7 mouse cellular contexts compared by ENCODE assay signal in the genomic region with DNA sequence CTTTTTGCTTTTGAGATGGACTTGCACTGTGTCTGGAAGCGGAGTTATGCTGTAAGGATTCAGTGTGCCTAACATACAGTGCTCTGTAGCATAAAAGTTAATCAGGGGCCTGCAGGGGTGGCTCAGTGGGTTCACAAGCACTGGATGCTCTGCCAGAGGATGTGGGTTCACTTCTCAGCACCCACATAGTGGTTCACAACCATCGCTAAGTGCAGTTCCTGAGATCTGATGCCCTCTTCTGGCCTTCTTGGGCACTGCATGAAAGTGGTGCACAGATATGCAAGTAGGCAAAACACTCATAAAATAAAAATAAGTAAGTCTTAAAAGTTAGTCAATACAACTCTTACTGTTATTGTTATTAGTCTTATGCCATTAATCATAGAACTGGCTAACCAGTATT. TPM values are rescaled to one million over a fixed set of nuclear protein-coding genes. Genes with fewer than 3 reads are reported as not detected.
A peak's percentile ranks its signal among the peaks of the same experiment; 100 is the strongest.
DNase-seq lines count a peak whose midpoint lies in the region; ATAC-seq and TF ChIP-seq lines count a peak whose summit lies in the region.

No protein-coding gene starts in this region.

- H3K36me3 ChIP-seq in intestine, postnatal 0 days (ENCODE audit: control insufficient read depth, insufficient read depth), result peaks cover 62% of the 10 kb centered on the region
- peaks cover 13% of the 10 kb centered on the region; the same call in 1 of the 2 replicates for H3K36me3 ChIP-seq in intestine, embryonic 16.5 days (ENCODE audit: control insufficient read depth, insufficient read depth, low read length)

- peak; percentile 61 for DNase-seq in CD4-positive helper T cell, adult 2 months (ENCODE audit: low read depth, low spot score)
- peak; percentile 39 for DNase-seq in MEL-GATA-1-ER (ENCODE audit: extremely low read depth, low read depth)
- no peak for DNase-seq in heart, adult 8-10 months (ENCODE audit: low spot score)

- 71% methylated on average over 2 of the region's 2 CpGs for WGBS in intestine, postnatal 0 days
- 84% methylated on average over 2 of the region's 2 CpGs for WGBS in intestine, embryonic 16.5 days
- WGBS in olfactory bulb, adult 2 months, result 75% methylated on average over 2 of the region's 2 CpGs

- TF ChIP-seq POLR2A in olfactory bulb, adult 2 months (IDR thresholded peaks at IDR 0.05; ENCODE audit: insufficient read depth, low read depth, low read length), result no peak

- ATAC-seq in intestine, postnatal 0 days, result no peak
- no peak for ATAC-seq in intestine, embryonic 16.5 days
- peak; percentile 82 for ATAC-seq in granulocyte monocyte progenitor cell, adult 5-6 weeks (replicated peaks; ENCODE audit: poor library complexity, severe bottlenecking)

- no peak overlapping the region for H3K4me3 ChIP-seq in intestine, postnatal 0 days (ENCODE audit: low read depth, low read length)
- H3K4me3 ChIP-seq in intestine, embryonic 16.5 days (ENCODE audit: low read length), result no peak overlapping the region
- no peak overlapping the region for H3K4me3 ChIP-seq in olfactory bulb, adult 2 months (ENCODE audit: insufficient read depth, low read depth, low read length)

- no peaks in the 10 kb centered on the region for H3K27me3 ChIP-seq in intestine, postnatal 0 days (replicated peaks; ENCODE audit: control insufficient read depth, insufficient read depth, low read length)
- no peaks in the 10 kb centered on the region for H3K27me3 ChIP-seq in intestine, embryonic 16.5 days (replicated peaks; ENCODE audit: control insufficient read depth, insufficient read depth, low read length)

- no peaks in the 10 kb centered on the region for H3K9me3 ChIP-seq in intestine, postnatal 0 days (ENCODE audit: control insufficient read depth)
- H3K9me3 ChIP-seq in intestine, embryonic 16.5 days (ENCODE audit: control insufficient read depth, low read length), result no peaks in the 10 kb centered on the region

- no peaks in the 10 kb centered on the region for H3K4me1 ChIP-seq in intestine, postnatal 0 days (replicated peaks; ENCODE audit: control insufficient read depth, insufficient read depth, low read length)
- H3K4me1 ChIP-seq in intestine, embryonic 16.5 days (ENCODE audit: control insufficient read depth, insufficient read depth, low read length), result no peaks in the 10 kb centered on the region
- no peaks in the 10 kb centered on the region for H3K4me1 ChIP-seq in olfactory bulb, adult 2 months (ENCODE audit: control insufficient read depth, insufficient read depth, low read length)

- no peak overlapping the region for H3K4me2 ChIP-seq in intestine, postnatal 0 days (replicated peaks; ENCODE audit: low read depth)
- H3K4me2 ChIP-seq in intestine, embryonic 16.5 days (ENCODE audit: low read depth, low read length), result no peak overlapping the region

- no peak overlapping the region for H3K27ac ChIP-seq in intestine, postnatal 0 days (ENCODE audit: low read depth, low read length)
- H3K27ac ChIP-seq in intestine, embryonic 16.5 days (ENCODE audit: low read length), result no peak overlapping the region
- no peak overlapping the region for H3K27ac ChIP-seq in olfactory bulb, adult 2 months (ENCODE audit: insufficient read depth, low read depth, low read length)

- no peak overlapping the region for H3K9ac ChIP-seq in intestine, postnatal 0 days (ENCODE audit: low read depth, low read length)
- no peak overlapping the region for H3K9ac ChIP-seq in intestine, embryonic 16.5 days (ENCODE audit: low read depth, low read length)

- TF ChIP-seq CTCF in intestine, postnatal 0 days (IDR thresholded peaks at IDR 0.05; ENCODE audit: low read depth), result peak; percentile 66
- TF ChIP-seq CTCF in olfactory bulb, adult 2 months (IDR thresholded peaks at IDR 0.05; ENCODE audit: insufficient read depth, low read depth, low read length), result peak; percentile 21; the same call in 1 of the 2 replicates

RNA-seq across cellular contexts. Expression of a gene that starts 6.8 kb away (rescaled TPM):
- polyA plus RNA-seq in intestine, postnatal 0 days (2015; fragmentation: Nextera tagmentation; extraction: Ambion mirVana), result 35.6 and 38.6 TPM in 2 replicates
- 28.9 and 33.0 TPM in 2 replicates for polyA plus RNA-seq in intestine, embryonic 16.5 days (2015; fragmentation: Nextera tagmentation; extraction: Ambion mirVana)
- total RNA-seq in granulocyte monocyte progenitor cell, adult 5-6 weeks (2014; fragmentation: Nextera tagmentation), result 19.9 and 22.7 TPM in 2 replicates
- 11.2 and 16.3 TPM in 2 replicates for total RNA-seq in granulocyte monocyte progenitor cell, adult 5-6 weeks (2017)
- polyA plus RNA-seq in olfactory bulb, adult 2 months (2012; ENCODE audit: insufficient read depth, insufficient read length, low replicate concordance, missing spikeins), result not detected in 2 replicates
- total RNA-seq in heart, adult 8-10 months (2022), result 10 to 100 TPM; 12.0 to 15.6 (median 13.6) TPM

RNA-seq across cellular contexts. Expression of a gene that starts 7.3 kb away (rescaled TPM):
- polyA plus RNA-seq in intestine, postnatal 0 days (2015; fragmentation: Nextera tagmentation; extraction: Ambion mirVana), result 15.6 and 17.3 TPM in 2 replicates
- 39.1 and 42.9 TPM in 2 replicates for polyA plus RNA-seq in intestine, embryonic 16.5 days (2015; fragmentation: Nextera tagmentation; extraction: Ambion mirVana)
- 25.1 and 30.7 TPM in 2 replicates for total RNA-seq in granulocyte monocyte progenitor cell, adult 5-6 weeks (2014; fragmentation: Nextera tagmentation)
- total RNA-seq in granulocyte monocyte progenitor cell, adult 5-6 weeks (2017), result 22.7 TPM in 2 replicates
- polyA plus RNA-seq in olfactory bulb, adult 2 months (2012; ENCODE audit: insufficient read depth, insufficient read length, low replicate concordance, missing spikeins), result not detected in 2 replicates
- total RNA-seq in heart, adult 8-10 months (2022), result 10 to 100 TPM in 3 of 4 experiments, 1 to 10 TPM in 1; 8.2 to 12.5 (median 11.4) TPM

RNA-seq across cellular contexts. Expression of a gene that starts 14.1 kb away (rescaled TPM):
- polyA plus RNA-seq in intestine, postnatal 0 days (2015; fragmentation: Nextera tagmentation; extraction: Ambion mirVana), result 5.1 and 6.1 TPM in 2 replicates
- polyA plus RNA-seq in intestine, embryonic 16.5 days (2015; fragmentation: Nextera tagmentation; extraction: Ambion mirVana), result 12.6 and 13.0 TPM in 2 replicates
- total RNA-seq in granulocyte monocyte progenitor cell, adult 5-6 weeks (2014; fragmentation: Nextera tagmentation), result 9.8 and 14.9 TPM in 2 replicates
- 6.3 and 7.1 TPM in 2 replicates for total RNA-seq in granulocyte monocyte progenitor cell, adult 5-6 weeks (2017)
- polyA plus RNA-seq in olfactory bulb, adult 2 months (2012; ENCODE audit: insufficient read depth, insufficient read length, low replicate concordance, missing spikeins), result not detected in 2 replicates
- total RNA-seq in heart, adult 8-10 months (2022), result 1 to 10 TPM; 4.9 to 6.9 (median 5.1) TPM

RNA-seq across cellular contexts. Expression of a gene that starts 30.0 kb away (rescaled TPM):
- 10.3 and 10.4 TPM in 2 replicates for polyA plus RNA-seq in intestine, postnatal 0 days (2015; fragmentation: Nextera tagmentation; extraction: Ambion mirVana)
- 5.0 TPM in 2 replicates for polyA plus RNA-seq in intestine, embryonic 16.5 days (2015; fragmentation: Nextera tagmentation; extraction: Ambion mirVana)
- total RNA-seq in granulocyte monocyte progenitor cell, adult 5-6 weeks (2014; fragmentation: Nextera tagmentation), result not detected in 2 replicates
- not detected in 2 replicates for total RNA-seq in granulocyte monocyte progenitor cell, adult 5-6 weeks (2017)
- polyA plus RNA-seq in olfactory bulb, adult 2 months (2012; ENCODE audit: insufficient read depth, insufficient read length, low replicate concordance, missing spikeins), result not detected in 2 replicates
- 100 to 1,000 TPM; 150 to 156 (median 152) TPM for total RNA-seq in heart, adult 8-10 months (2022)

RNA-seq across cellular contexts. Expression of a gene that starts 31.0 kb away (rescaled TPM):
- polyA plus RNA-seq in intestine, postnatal 0 days (2015; fragmentation: Nextera tagmentation; extraction: Ambion mirVana), result 80.4 and 83.2 TPM in 2 replicates
- 62.8 and 63.6 TPM in 2 replicates for polyA plus RNA-seq in intestine, embryonic 16.5 days (2015; fragmentation: Nextera tagmentation; extraction: Ambion mirVana)
- total RNA-seq in granulocyte monocyte progenitor cell, adult 5-6 weeks (2014; fragmentation: Nextera tagmentation), result 1.6 TPM in 1 of 2 replicates, not detected in the other
- 2.5 TPM in 1 of 2 replicates, not detected in the other for total RNA-seq in granulocyte monocyte progenitor cell, adult 5-6 weeks (2017)
- polyA plus RNA-seq in olfactory bulb, adult 2 months (2012; ENCODE audit: insufficient read depth, insufficient read length, low replicate concordance, missing spikeins), result not detected in 2 replicates
- total RNA-seq in heart, adult 8-10 months (2022), result 1,000 to 10,000 TPM; 3,411 to 4,078 (median 3,658) TPM

Comparison
In these comparisons a context has a peak if more than half of its experiments do, and no peak if none do; other contexts are left out.
1. RNA of a gene that starts 6.8 kb away (polyA plus RNA-seq): 35.6 to 38.6 TPM in intestine, postnatal 0 days and 28.9 to 33.0 TPM in intestine, embryonic 16.5 days; not detected in olfactory bulb, adult 2 months; every median in the first group is over 10 times any median in the second.
2. RNA of a gene that starts 7.3 kb away (polyA plus RNA-seq): 39.1 to 42.9 TPM in intestine, embryonic 16.5 days and 15.6 to 17.3 TPM in intestine, postnatal 0 days; not detected in olfactory bulb, adult 2 months; every median in the first group is over 10 times any median in the second.